Mouse (Mus musculus): Measurements from ENCODE around the gene Zfp575. TPM values are rescaled to one million over a fixed set of nuclear protein-coding genes. Genes with fewer than 3 reads are reported as not detected.
A peak's percentile ranks its signal among the peaks of the same experiment; 100 is the strongest.

The Zfp575 gene
- total RNA-seq, 2 experiments from 2014 or later: 6.8 to 6.9 TPM

- no peak for TF ChIP-seq CTCF (IDR thresholded peaks at IDR 0.05)
- H3K4me3 ChIP-seq: no peak overlapping the region
- DNase-seq (ENCODE audit: extremely low spot score in 1 of 2, low spot score in 2 of 2): no peak
- H3K27ac ChIP-seq: no peak overlapping the region
- intact Hi-C loops (cut with DNase I): no loop called here
Observed at GRCm38 (mm10) chr7:24551985-24552759, 35.3 kb downstream of the Zfp575 start.

GRCm38 (mm10) chr7:24547534-24548036 lies 39.9 kb downstream of the Zfp575 start:
- no peak overlapping the region for H3K27ac ChIP-seq
- H3K4me3 ChIP-seq: peak overlapping the region; percentile 66
- no peak for TF ChIP-seq CTCF (IDR thresholded peaks at IDR 0.05)
- intact Hi-C loops (cut with DNase I): loop anchor here (1.0 to 10.0 kb wide), 2 partner anchors 17 to 117 kb away; partner anchors contain the start of gene Irgq
- no peak for DNase-seq (ENCODE audit: extremely low spot score in 1 of 2, low spot score in 2 of 2)

GRCm38 (mm10) chr7:24546634-24547389 lies 40.6 kb downstream of the Zfp575 start:
- H3K4me3 ChIP-seq: peak overlapping the region; percentile 66
- intact Hi-C loops (cut with DNase I): loop anchor here (1.0 to 10.0 kb wide), 2 partner anchors 17 to 118 kb away; partner anchors contain the start of gene Irgq
- TF ChIP-seq CTCF (IDR thresholded peaks at IDR 0.05): no peak
- peak overlapping the region; percentile 84 for H3K27ac ChIP-seq
- DNase-seq (ENCODE audit: extremely low spot score in 1 of 2, low spot score in 2 of 2): peak; percentile 98 to 99

GRCm38 (mm10) chr7:24546068-24546614 lies 41.3 kb downstream of the Zfp575 start, which contains the start of the genes Pinlyp and Xrcc1:
Pinlyp (minus strand) TSS chr7:24546118.
Xrcc1 (plus strand) TSS chr7:24546289.
- DNase-seq (ENCODE audit: extremely low spot score in 1 of 2, low spot score in 2 of 2): no peak
- intact Hi-C loops (cut with DNase I): loop anchor here (10.0 kb wide), 1 partner anchor 119 kb away; no protein-coding TSS in a partner anchor
- no peak for TF ChIP-seq CTCF (IDR thresholded peaks at IDR 0.05)
- Histone ChIP-seq H3K4me3 (peak within 1 kb of the TSS; percentile 66), H3K27ac (peak within 1 kb of the TSS; percentile 84)

GRCm38 (mm10) chr7:24544506-24544905 lies 42.9 kb downstream of the Zfp575 start:
- DNase-seq (ENCODE audit: extremely low spot score in 1 of 2, low spot score in 2 of 2): no peak
- peak; percentile 31 for TF ChIP-seq CTCF (IDR thresholded peaks at IDR 0.05)
- Histone ChIP-seq H3K27ac (no peak overlapping the region), H3K4me3 (no peak overlapping the region)
- intact Hi-C loops (cut with DNase I): loop anchor here (10.0 kb wide), 1 partner anchor 120 kb away; no protein-coding TSS in a partner anchor

GRCm38 (mm10) chr7:24539686-24540085 lies 47.8 kb downstream of the Zfp575 start:
- H3K27ac ChIP-seq: no peak overlapping the region
- intact Hi-C loops (cut with DNase I): loop anchor here (10.0 kb wide), 1 partner anchor 125 kb away; no protein-coding TSS in a partner anchor
- no peak for TF ChIP-seq CTCF (IDR thresholded peaks at IDR 0.05)

GRCm38 (mm10) chr7:24538701-24539100 lies 48.7 kb downstream of the Zfp575 start:
- DNase-seq (ENCODE audit: extremely low spot score in 1 of 2, low spot score in 2 of 2): no peak
- intact Hi-C loops (cut with DNase I): no loop called here
- no peak for TF ChIP-seq CTCF (IDR thresholded peaks at IDR 0.05)
- Histone ChIP-seq H3K4me3 (no peak overlapping the region), H3K27ac (no peak overlapping the region)

More at GRCm38 (mm10) chr7:24539686-24540085, 47.8 kb downstream of the Zfp575 start:
- no peak overlapping the region for H3K4me3 ChIP-seq
- DNase-seq (ENCODE audit: extremely low spot score in 1 of 2, low spot score in 2 of 2): no peak

- Histone ChIP-seq H3K4me3 (no peak overlapping the region), H3K27ac (no peak overlapping the region)
- DNase-seq (ENCODE audit: extremely low spot score in 1 of 2, low spot score in 2 of 2): no peak
- intact Hi-C loops (cut with DNase I): no loop called here
- peak; percentile 32 for TF ChIP-seq CTCF (IDR thresholded peaks at IDR 0.05)
Observed at GRCm38 (mm10) chr7:24538154-24538553, 49.3 kb downstream of the Zfp575 start.

GRCm38 (mm10) chr7:24537591-24537990 lies 49.9 kb downstream of the Zfp575 start:
- no peak overlapping the region for H3K27ac ChIP-seq
- TF ChIP-seq CTCF (IDR thresholded peaks at IDR 0.05): no peak

GRCm38 (mm10) chr7:24537081-24537480 lies 50.4 kb downstream of the Zfp575 start:
- intact Hi-C loops (cut with DNase I): no loop called here
- Histone ChIP-seq H3K27ac (no peak overlapping the region), H3K4me3 (no peak overlapping the region)
- TF ChIP-seq CTCF (IDR thresholded peaks at IDR 0.05): no peak
- no peak for DNase-seq (ENCODE audit: extremely low spot score in 1 of 2, low spot score in 2 of 2)

More at GRCm38 (mm10) chr7:24537591-24537990, 49.9 kb downstream of the Zfp575 start:
- no peak for DNase-seq (ENCODE audit: extremely low spot score in 1 of 2, low spot score in 2 of 2)
- intact Hi-C loops (cut with DNase I): no loop called here
- H3K4me3 ChIP-seq: no peak overlapping the region

- TF ChIP-seq CTCF (IDR thresholded peaks at IDR 0.05): no peak
- H3K27ac ChIP-seq: no peak overlapping the region
- intact Hi-C loops (cut with DNase I): no loop called here
- peak overlapping the region; percentile 31 for H3K4me3 ChIP-seq
- DNase-seq (ENCODE audit: extremely low spot score in 1 of 2, low spot score in 2 of 2): no peak
Observed at GRCm38 (mm10) chr7:24534301-24534700, 53.1 kb downstream of the Zfp575 start.

Other genes starting within 250 kb of the Zfp575 start
- gene Lypd5, start 238.4 kb downstream of the Zfp575 start, total RNA-seq (2021): not detected
- under 1 TPM; 0.19 to 0.45 TPM for gene Kcnn4, start 217.4 kb downstream of the Zfp575 start, total RNA-seq (2021)
- gene Smg9, start 188.0 kb downstream of the Zfp575 start, total RNA-seq (2021): 10 to 100 TPM; 43.7 to 47.5 TPM
- under 1 TPM in 1 of 2 experiments, not detected in 1; 0.77 TPM for gene Irgc1, start 135.3 kb downstream of the Zfp575 start, total RNA-seq (2021)
- 1 to 10 TPM; 1.0 to 1.1 TPM for gene Plaur, start 125.2 kb downstream of the Zfp575 start, total RNA-seq (2021)
- gene Cadm4, start 105.6 kb downstream of the Zfp575 start, total RNA-seq (2021): 100 to 1,000 TPM; 213 to 219 TPM
- gene Zfp428, start 80.6 kb downstream of the Zfp575 start, total RNA-seq (2021): 10 to 100 TPM; 45.9 to 46.0 TPM
- gene AC161166.1, start 75.2 kb downstream of the Zfp575 start, total RNA-seq (2021): not detected
- 10 to 100 TPM; 81.6 to 84.3 TPM for gene Irgq, start 57.0 kb downstream of the Zfp575 start, total RNA-seq (2021)
- not detected for gene Pinlyp, start 41.5 kb downstream of the Zfp575 start, total RNA-seq (2021)
- gene Xrcc1, start 41.4 kb downstream of the Zfp575 start, total RNA-seq (2021): 10 to 100 TPM; 32.8 to 39.5 TPM
- 10 to 100 TPM; 14.4 to 14.6 TPM for gene Ethe1, start 98 bp downstream of the Zfp575 start, total RNA-seq (2021)
- not detected for gene Phldb3, start 23.1 kb upstream of the Zfp575 start, total RNA-seq (2021)
- gene Lypd3, start 48.9 kb upstream of the Zfp575 start, total RNA-seq (2021): under 1 TPM; 0.20 to 0.63 TPM
- not detected for gene Tex101, start 89.0 kb upstream of the Zfp575 start, total RNA-seq (2021)
- not detected for gene BC049730, start 121.6 kb upstream of the Zfp575 start, total RNA-seq (2021)
- gene Gm4763, start 139.3 kb upstream of the Zfp575 start, total RNA-seq (2021): not detected
- gene Cd177, start 172.7 kb upstream of the Zfp575 start, total RNA-seq (2021): not detected
- not detected for gene Ceacam10, start 189.6 kb upstream of the Zfp575 start, total RNA-seq (2021)

Data from left cerebral cortex, adult 2 months (tissue).